Mouse (Mus musculus): ENCODE results near the gene Mbnl1.

Gene Mbnl1

GRCm38 (mm10) chr3:60519337-60519736 is 46.7 kb downstream of the Mbnl1 start:
- no peak for DNase-seq

- no peak for DNase-seq
These were observed 51.5 kb downstream of the Mbnl1 start for GRCm38 (mm10) chr3:60524127-60524526.

GRCm38 (mm10) chr3:60531286-60531685 is 58.7 kb downstream of the Mbnl1 start:
- no peak for DNase-seq

- no peak for DNase-seq
These were observed 59.2 kb downstream of the Mbnl1 start for GRCm38 (mm10) chr3:60531826-60532225.

- DNase-seq, result no peak
These were observed 62.6 kb downstream of the Mbnl1 start for GRCm38 (mm10) chr3:60535224-60535623.

- DNase-seq, result no peak
These were observed 64.4 kb downstream of the Mbnl1 start for GRCm38 (mm10) chr3:60537063-60537462.

- DNase-seq, result no peak
These were observed 65.8 kb downstream of the Mbnl1 start for GRCm38 (mm10) chr3:60538214-60538971.

- DNase-seq, result no peak
These were observed 68.5 kb downstream of the Mbnl1 start for GRCm38 (mm10) chr3:60541121-60541520.

GRCm38 (mm10) chr3:60546196-60546595 is 73.6 kb downstream of the Mbnl1 start:
- no peak for DNase-seq

- DNase-seq, result no peak
These were observed 74.3 kb downstream of the Mbnl1 start for GRCm38 (mm10) chr3:60546904-60547303.

GRCm38 (mm10) chr3:60550492-60550891 is 77.9 kb downstream of the Mbnl1 start:
- no peak for DNase-seq

GRCm38 (mm10) chr3:60551650-60552049 is 79.0 kb downstream of the Mbnl1 start:
- no peak for DNase-seq

- DNase-seq, result no peak
These were observed 80.4 kb downstream of the Mbnl1 start for GRCm38 (mm10) chr3:60553011-60553410.

- DNase-seq, result no peak
These were observed 84.0 kb downstream of the Mbnl1 start for GRCm38 (mm10) chr3:60556596-60556995.

- DNase-seq, result no peak
These were observed 85.7 kb downstream of the Mbnl1 start for GRCm38 (mm10) chr3:60558252-60558862.

- DNase-seq, result no peak
These were observed 87.1 kb downstream of the Mbnl1 start for GRCm38 (mm10) chr3:60559762-60560161.

- DNase-seq, result no peak
These were observed 91.1 kb downstream of the Mbnl1 start for GRCm38 (mm10) chr3:60563529-60564243.

GRCm38 (mm10) chr3:60564244-60564643 is 91.6 kb downstream of the Mbnl1 start:
- no peak for DNase-seq

- DNase-seq, result no peak
These were observed 92.6 kb downstream of the Mbnl1 start for GRCm38 (mm10) chr3:60565204-60565603.

GRCm38 (mm10) chr3:60565950-60566349 is 93.3 kb downstream of the Mbnl1 start:
- no peak for DNase-seq

GRCm38 (mm10) chr3:60568171-60568684 is 95.6 kb downstream of the Mbnl1 start:
- DNase-seq, result no peak

- DNase-seq, result no peak
These were observed 96.4 kb downstream of the Mbnl1 start for GRCm38 (mm10) chr3:60568801-60569568.

GRCm38 (mm10) chr3:60569781-60570180 is 97.2 kb downstream of the Mbnl1 start:
- no peak for DNase-seq

Measured in lung, postnatal 14 days (tissue).